In genomic region chr2:156005393-156005792, GRCm38 (mm10) we compare ENCODE assay signal across 12 mouse cellular contexts. TPM values are rescaled to one million over a fixed set of nuclear protein-coding genes. Genes with fewer than 3 reads are reported as not detected.
A peak's percentile ranks its signal among the peaks of the same experiment; 100 is the strongest.
DNase-seq lines count a peak whose midpoint lies in the region; ATAC-seq and TF ChIP-seq lines count a peak whose summit lies in the region.
"Had no signal": no experiment of that assay in that cellular context is flagged by ENCODE, and none has a peak within 500 bp of the region (broad histone marks: within the 10 kb centered on the region; RNA-seq: fewer than 3 reads in every experiment).

No protein-coding gene starts in this region.

- DNase-seq in heart, adult 2 months, result no peak
- DNase-seq in lung, postnatal 0 days (ENCODE audit: low spot score), result no peak
- no peak for DNase-seq in lung, postnatal 36 days
- DNase-seq in ES-CJ7 (ENCODE audit: low read depth, low spot score), result peak; percentile 80
- peak; percentile 50 for DNase-seq in naive thymus-derived CD4-positive, alpha-beta T cell, adult 2 months (ENCODE audit: low read depth)
- no peak for DNase-seq in left cerebral cortex, adult 11 months (ENCODE audit: low spot score)
- DNase-seq: cerebellum, adult 11-12 months had no signal

- H3K9me3 ChIP-seq in heart, embryonic 12.5 days (replicated peaks), result peaks cover 5% of the 10 kb centered on the region; the same call in 1 of the 2 replicates
- H3K9me3 ChIP-seq in lung, postnatal 0 days (ENCODE audit: low read length), result no peaks in the 10 kb centered on the region
- no peaks in the 10 kb centered on the region for H3K9me3 ChIP-seq in neural tube, embryonic 15.5 days (replicated peaks)

- intact Hi-C loops in heart, adult 2 months (cut with DNase I), result loop anchor here (5.0 to 10.0 kb wide), 2 partner anchors 102 to 139 kb away; partner anchors contain the start of genes Nfs1 and Romo1

- H3K4me2 ChIP-seq in heart, embryonic 12.5 days, result no peak overlapping the region
- H3K4me2 ChIP-seq in lung, postnatal 0 days (replicated peaks; ENCODE audit: low read depth, low read length), result no peak overlapping the region
- H3K4me2 ChIP-seq in neural tube, embryonic 15.5 days, result no peak overlapping the region

- TF ChIP-seq EP300 in heart, adult 2 months (IDR thresholded peaks at IDR 0.05; ENCODE audit: insufficient read depth, low read depth, low read length), result no peak
- no peak for TF ChIP-seq EP300 in lung, postnatal 0 days (IDR thresholded peaks at IDR 0.05)

- TF ChIP-seq POLR2A in heart, adult 2 months (IDR thresholded peaks at IDR 0.05; ENCODE audit: insufficient read depth, low read depth, low read length), result no peak

- no peaks in the 10 kb centered on the region for H3K27me3 ChIP-seq in heart, adult 2 months (ENCODE audit: control insufficient read depth, insufficient read depth, low read length)
- no peaks in the 10 kb centered on the region for H3K27me3 ChIP-seq in heart, embryonic 12.5 days (replicated peaks)
- H3K27me3 ChIP-seq in lung, postnatal 0 days (replicated peaks; ENCODE audit: insufficient read depth, low read length), result no peaks in the 10 kb centered on the region
- H3K27me3 ChIP-seq in neural tube, embryonic 15.5 days (replicated peaks), result no peaks in the 10 kb centered on the region

- H3K9ac ChIP-seq in heart, adult 2 months (ENCODE audit: low read depth, low read length), result no peak overlapping the region
- H3K9ac ChIP-seq in heart, embryonic 12.5 days, result no peak overlapping the region
- H3K9ac ChIP-seq in lung, postnatal 0 days (replicated peaks; ENCODE audit: low read depth), result no peak overlapping the region
- no peak overlapping the region for H3K9ac ChIP-seq in neural tube, embryonic 15.5 days (replicated peaks)

- peaks cover 2% of the 10 kb centered on the region; the same call in 1 of the 2 replicates for H3K4me1 ChIP-seq in heart, adult 2 months (ENCODE audit: control insufficient read depth, insufficient read depth, low read length)
- peaks cover 11% of the 10 kb centered on the region for H3K4me1 ChIP-seq in heart, embryonic 12.5 days (replicated peaks)
- peaks cover 6% of the 10 kb centered on the region; the same call in 1 of the 2 replicates for H3K4me1 ChIP-seq in lung, postnatal 0 days (ENCODE audit: insufficient read depth, low read depth, low read length)
- H3K4me1 ChIP-seq in neural tube, embryonic 15.5 days, result peaks cover 16% of the 10 kb centered on the region

- H3K4me3 ChIP-seq in heart, adult 2 months, result no peak overlapping the region
- H3K4me3 ChIP-seq in heart, embryonic 12.5 days, result no peak overlapping the region
- no peak overlapping the region for H3K4me3 ChIP-seq in lung, postnatal 0 days (ENCODE audit: low read depth, low read length)
- H3K4me3 ChIP-seq in neural tube, embryonic 15.5 days (replicated peaks), result no peak overlapping the region
- H3K4me3 ChIP-seq: erythroblast, embryonic 14.5 days had no signal

- WGBS in heart, adult 2 months, result 93% methylated on average over 4 of the region's 4 CpGs
- WGBS in heart, embryonic 12.5 days, result 90% methylated on average over 4 of the region's 4 CpGs
- WGBS in lung, postnatal 0 days, result 81% methylated on average over 4 of the region's 4 CpGs
- WGBS in neural tube, embryonic 15.5 days, result 93% methylated on average over 4 of the region's 4 CpGs

- no peaks in the 10 kb centered on the region for H3K79me2 ChIP-seq in heart, adult 2 months (replicated peaks; ENCODE audit: control insufficient read depth, insufficient read depth, low read length)

- ATAC-seq in heart, embryonic 12.5 days (ENCODE audit: insufficient number of reproducible peaks, low FRiP score), result no peak
- no peak for ATAC-seq in lung, postnatal 0 days
- no peak for ATAC-seq in neural tube, embryonic 15.5 days (ENCODE audit: low FRiP score)

- peak; percentile 48 for TF ChIP-seq CTCF in heart, adult 2 months (IDR thresholded peaks at IDR 0.05)
- TF ChIP-seq CTCF in lung, postnatal 0 days (IDR thresholded peaks at IDR 0.05), result peak; percentile 57

- no peaks in the 10 kb centered on the region for H3K36me3 ChIP-seq in heart, adult 2 months (ENCODE audit: control insufficient read depth, insufficient read depth, low read length)
- H3K36me3 ChIP-seq in heart, embryonic 12.5 days, result peaks cover 17% of the 10 kb centered on the region
- H3K36me3 ChIP-seq in lung, postnatal 0 days (ENCODE audit: insufficient read depth, low read length), result 0 out of 2 replicates have a peak, but pooled peaks cover 4% of the 10 kb centered on the region
- H3K36me3 ChIP-seq in neural tube, embryonic 15.5 days, result peaks cover 12% of the 10 kb centered on the region

- H3K27ac ChIP-seq in heart, adult 2 months, result no peak overlapping the region
- H3K27ac ChIP-seq in heart, embryonic 12.5 days (ENCODE audit: poor library complexity, severe bottlenecking), result no peak overlapping the region
- no peak overlapping the region for H3K27ac ChIP-seq in lung, postnatal 0 days (ENCODE audit: low read length)
- no peak overlapping the region for H3K27ac ChIP-seq in neural tube, embryonic 15.5 days (replicated peaks)

RNA-seq across cellular contexts. Expression of gene 6430550D23Rik, which starts 2.4 kb away (rescaled TPM):
- total RNA-seq in heart, adult 2 months (2021), result under 1 TPM; 0.55 to 0.61 TPM
- 0.78 and 2.2 TPM in 2 replicates for polyA plus RNA-seq in heart, adult 2 months (2012; rRNA removed)
- polyA plus RNA-seq in heart, embryonic 12.5 days (2016; fragmentation: Nextera tagmentation; extraction: Ambion mirVana), result 0.93 and 1.1 TPM in 2 replicates
- polyA plus RNA-seq in lung, postnatal 0 days (2015; fragmentation: Nextera tagmentation; extraction: Ambion mirVana), result 1.0 and 1.1 TPM in 2 replicates
- 1.6 and 2.1 TPM in 2 replicates for polyA plus RNA-seq in neural tube, embryonic 15.5 days (2015; fragmentation: Nextera tagmentation; extraction: Ambion mirVana)

RNA-seq across cellular contexts. Expression of gene Ergic3, which starts 2.5 kb away (rescaled TPM):
- 10 to 100 TPM; 60.1 to 67.5 TPM for total RNA-seq in heart, adult 2 months (2021)
- polyA plus RNA-seq in heart, adult 2 months (2012; rRNA removed), result 104 TPM in 2 replicates
- 137 and 142 TPM in 2 replicates for polyA plus RNA-seq in heart, embryonic 12.5 days (2016; fragmentation: Nextera tagmentation; extraction: Ambion mirVana)
- polyA plus RNA-seq in lung, postnatal 0 days (2015; fragmentation: Nextera tagmentation; extraction: Ambion mirVana), result 168 and 181 TPM in 2 replicates
- 395 and 438 TPM in 2 replicates for polyA plus RNA-seq in neural tube, embryonic 15.5 days (2015; fragmentation: Nextera tagmentation; extraction: Ambion mirVana)

RNA-seq across cellular contexts. Expression of gene Fer1l4, which starts 47.4 kb away (rescaled TPM):
- total RNA-seq in heart, adult 2 months (2021), result not detected
- polyA plus RNA-seq in heart, adult 2 months (2012; rRNA removed), result 0.12 and 0.18 TPM in 2 replicates
- not detected in 2 replicates for polyA plus RNA-seq in heart, embryonic 12.5 days (2016; fragmentation: Nextera tagmentation; extraction: Ambion mirVana)
- 0.06 and 0.36 TPM in 2 replicates for polyA plus RNA-seq in lung, postnatal 0 days (2015; fragmentation: Nextera tagmentation; extraction: Ambion mirVana)
- polyA plus RNA-seq in neural tube, embryonic 15.5 days (2015; fragmentation: Nextera tagmentation; extraction: Ambion mirVana), result 0.09 TPM in 2 replicates
- total RNA-seq: layer of hippocampus, postnatal 10 days had no signal
- polyA plus RNA-seq: erythroblast, embryonic 14.5 days; heart, embryonic 16.5 days had no signal

RNA-seq across cellular contexts. Expression of gene Cep250, which starts 49.1 kb away (rescaled TPM):
- 1 to 10 TPM; 5.3 to 7.4 TPM for total RNA-seq in heart, adult 2 months (2021)
- 2.8 and 5.0 TPM in 2 replicates for polyA plus RNA-seq in heart, adult 2 months (2012; rRNA removed)
- polyA plus RNA-seq in heart, embryonic 12.5 days (2016; fragmentation: Nextera tagmentation; extraction: Ambion mirVana), result 10.7 and 13.0 TPM in 2 replicates
- 6.6 and 7.4 TPM in 2 replicates for polyA plus RNA-seq in lung, postnatal 0 days (2015; fragmentation: Nextera tagmentation; extraction: Ambion mirVana)
- 13.4 and 16.7 TPM in 2 replicates for polyA plus RNA-seq in neural tube, embryonic 15.5 days (2015; fragmentation: Nextera tagmentation; extraction: Ambion mirVana)

RNA-seq across cellular contexts. Expression of gene Spag4, which starts 59.6 kb away (rescaled TPM):
- 1 to 10 TPM in 1 of 2 experiments, under 1 TPM in 1; 0.99 to 1.8 TPM for total RNA-seq in heart, adult 2 months (2021)
- 1.7 and 2.4 TPM in 2 replicates for polyA plus RNA-seq in heart, adult 2 months (2012; rRNA removed)
- 3.1 and 3.3 TPM in 2 replicates for polyA plus RNA-seq in heart, embryonic 12.5 days (2016; fragmentation: Nextera tagmentation; extraction: Ambion mirVana)
- 0.74 and 0.89 TPM in 2 replicates for polyA plus RNA-seq in lung, postnatal 0 days (2015; fragmentation: Nextera tagmentation; extraction: Ambion mirVana)
- polyA plus RNA-seq in neural tube, embryonic 15.5 days (2015; fragmentation: Nextera tagmentation; extraction: Ambion mirVana), result 5.9 and 6.4 TPM in 2 replicates

Comparison
In these comparisons a context has a peak if more than half of its experiments do, and no peak if none do; other contexts are left out.
1. DNase-seq: peak in ES-CJ7 (single experiment) and naive thymus-derived CD4-positive, alpha-beta T cell, adult 2 months (single experiment); none in heart, adult 2 months (0 of 2), lung, postnatal 0 days (single experiment), lung, postnatal 36 days (single experiment) and left cerebral cortex, adult 11 months (single experiment).